Mouse (Mus musculus) midbrain, embryonic 16.5 days (tissue): ENCODE measurements around the gene Pde4a. TPM values are rescaled to one million over a fixed set of nuclear protein-coding genes. Genes with fewer than 3 reads are reported as not detected.

Experiments used
- ATAC-seq: fragments of 200-750 bp; cut with Nextera tagmentation; 2 replicates; pipeline ENCODE4 v1.8.0; 2017; ENCODE audit warnings: moderate TSS enrichment
- H3K27ac ChIP-seq: fragments of 300-500 bp; sonication (generic); 2 replicates; pipeline ENCODE4 v1.5.1; 2014; ENCODE audit warnings: mild to moderate bottlenecking, low read length, mixed read lengths
- H3K27me3 ChIP-seq: fragments of 300-500 bp; sonication (generic); 2 replicates; pipeline ENCODE4 v1.6.1; 2014; ENCODE audit warnings: low read depth, low read length, mixed read lengths; ENCODE audit not compliant: control insufficient read depth, insufficient read depth
- H3K36me3 ChIP-seq: fragments of 300-500 bp; sonication (generic); 2 replicates; pipeline ENCODE4 v1.6.1; 2014; ENCODE audit warnings: mild to moderate bottlenecking, low read length, moderate library complexity, mixed read lengths; ENCODE audit not compliant: control insufficient read depth, insufficient read depth
- H3K4me1 ChIP-seq: fragments of 300-500 bp; sonication (generic); 2 replicates; pipeline ENCODE4 v1.6.1; 2014; ENCODE audit warnings: mild to moderate bottlenecking, low read length, mixed read lengths; ENCODE audit not compliant: control insufficient read depth, insufficient read depth
- H3K4me2 ChIP-seq: fragments of 300-500 bp; sonication (generic); 2 replicates; pipeline ENCODE4 v1.6.1; 2014; ENCODE audit warnings: mild to moderate bottlenecking, low read length, mixed read lengths
- H3K4me3 ChIP-seq: fragments of 300-500 bp; sonication (generic); 2 replicates; pipeline ENCODE4 v1.5.1; 2014; ENCODE audit warnings: low read depth, mild to moderate bottlenecking, low read length, moderate library complexity, mixed read lengths
- H3K9ac ChIP-seq: fragments of 300-500 bp; sonication (generic); 2 replicates; pipeline ENCODE4 v1.6.1; 2014; ENCODE audit warnings: low read depth, low read length, mixed read lengths
- H3K9me3 ChIP-seq: fragments of 300-500 bp; sonication (generic); replicated peaks from 2 replicates; pipeline ENCODE4 v1.6.1; 2014; ENCODE audit warnings: mild to moderate bottlenecking, low read length, mixed read lengths; ENCODE audit not compliant: control insufficient read depth, poor library complexity, severe bottlenecking
- WGBS: fragments of 180-500 bp; shearing (Covaris S2); extraction: QIAGEN DNeasy Blood & Tissue Kit; methylation state at CpG from one replicate; pipeline ENCODE4 v1.1.7; 2014; 5-methylcytosine and 5-hydroxymethylcytosine counted together
- polyA plus RNA-seq: library from polyadenylated mRNA; unstranded; fragments of >200 nt; fragmentation: Nextera tagmentation; extraction: Ambion mirVana; gene quantifications from 2 replicates; pipeline ENCODE4 v1.2.1, GENCODE M21; 2015

Gene Pde4a
- polyA plus RNA-seq, 1 experiment from 2014 or later: 49.3 TPM

DNA sequence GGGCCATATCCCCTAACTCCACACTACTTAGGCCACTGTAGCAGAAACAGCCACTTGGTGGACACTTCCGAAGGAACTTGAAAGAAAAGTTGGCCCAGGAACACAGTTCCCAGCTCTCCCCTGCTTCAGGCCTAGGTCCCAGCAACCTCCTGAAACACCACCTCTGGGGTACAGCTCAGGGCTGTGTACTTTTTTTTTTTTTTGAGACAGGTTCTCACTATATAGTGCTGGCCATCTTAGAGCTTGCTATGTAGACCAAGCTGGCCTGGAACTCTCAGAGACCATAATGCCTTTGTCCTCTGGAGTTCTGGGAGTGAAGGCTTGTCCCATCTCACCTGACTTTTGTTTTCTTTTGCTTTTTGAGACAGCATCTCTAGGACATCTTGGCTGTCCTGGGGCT, 3.6 kb downstream of the Pde4a start:
- 41% methylated on average over 1 of the region's 1 CpGs for WGBS
- ATAC-seq: no peak
- Histone ChIP-seq H3K9me3 (no peaks in the 10 kb centered on the region), H3K4me3 (no peak overlapping the region), H3K27me3 (peaks cover 37% of the 10 kb centered on the region), H3K4me2 (no peak overlapping the region), H3K27ac (no peak overlapping the region), H3K36me3 (no peaks in the 10 kb centered on the region), H3K9ac (no peak overlapping the region), H3K4me1 (peaks cover 16% of the 10 kb centered on the region; the same call in 1 of the 2 replicates)

DNA sequence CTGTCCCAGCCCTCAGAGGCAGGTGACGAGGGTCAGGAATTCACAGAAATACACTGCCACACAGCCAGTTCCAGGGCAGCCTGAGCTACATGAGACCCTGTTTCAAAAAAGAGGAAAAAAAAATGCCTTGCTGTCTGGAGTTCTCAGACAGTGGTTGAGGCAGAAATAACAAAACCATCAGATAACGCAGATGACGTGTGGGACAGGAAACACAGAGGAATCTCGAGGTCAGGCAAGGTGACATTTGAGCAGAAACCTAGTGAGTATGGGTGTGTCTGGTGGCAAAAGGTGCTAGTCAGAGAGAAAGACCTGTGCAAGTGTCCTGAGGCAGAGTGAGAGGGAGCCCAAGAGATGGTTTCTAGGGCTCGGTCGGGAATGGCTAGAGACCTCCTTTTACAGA, 6.8 kb downstream of the Pde4a start:
- no peak for ATAC-seq
- Histone ChIP-seq H3K27me3 (peaks cover 6% of the 10 kb centered on the region), H3K36me3 (no peaks in the 10 kb centered on the region), H3K4me3 (no peak overlapping the region), H3K4me2 (no peak overlapping the region), H3K4me1 (no peaks in the 10 kb centered on the region), H3K9me3 (no peaks in the 10 kb centered on the region), H3K27ac (no peak overlapping the region), H3K9ac (no peak overlapping the region)
- WGBS: 76% methylated on average over 6 of the region's 6 CpGs

DNA sequence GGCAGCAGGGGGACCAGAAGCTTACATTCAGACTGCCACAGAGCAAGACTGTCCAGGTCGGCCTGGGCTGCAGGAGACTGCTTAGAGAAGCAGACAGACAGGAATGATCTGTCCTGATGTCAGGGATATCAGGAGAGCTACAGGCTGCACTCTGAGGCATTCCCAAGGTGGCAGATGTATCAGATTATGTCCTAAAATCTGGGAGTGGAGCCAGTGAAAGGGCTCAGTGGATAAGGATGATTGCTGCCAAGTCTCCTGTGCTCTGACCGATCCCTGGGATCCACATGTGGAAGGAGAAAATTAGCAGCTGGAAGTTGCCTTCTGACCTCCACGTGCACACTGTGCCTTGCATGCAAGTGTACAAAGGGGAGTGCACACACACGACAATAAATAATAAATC, 14.9 kb downstream of the Pde4a start:
- Histone ChIP-seq H3K4me2 (no peak overlapping the region), H3K4me1 (peaks cover 4% of the 10 kb centered on the region; the same call in 1 of the 2 replicates), H3K27me3 (peaks cover 31% of the 10 kb centered on the region), H3K9ac (no peak overlapping the region), H3K4me3 (no peak overlapping the region), H3K36me3 (no peaks in the 10 kb centered on the region), H3K9me3 (no peaks in the 10 kb centered on the region), H3K27ac (no peak overlapping the region)
- no peak for ATAC-seq
- WGBS: 60% methylated on average over 4 of the region's 4 CpGs

DNA sequence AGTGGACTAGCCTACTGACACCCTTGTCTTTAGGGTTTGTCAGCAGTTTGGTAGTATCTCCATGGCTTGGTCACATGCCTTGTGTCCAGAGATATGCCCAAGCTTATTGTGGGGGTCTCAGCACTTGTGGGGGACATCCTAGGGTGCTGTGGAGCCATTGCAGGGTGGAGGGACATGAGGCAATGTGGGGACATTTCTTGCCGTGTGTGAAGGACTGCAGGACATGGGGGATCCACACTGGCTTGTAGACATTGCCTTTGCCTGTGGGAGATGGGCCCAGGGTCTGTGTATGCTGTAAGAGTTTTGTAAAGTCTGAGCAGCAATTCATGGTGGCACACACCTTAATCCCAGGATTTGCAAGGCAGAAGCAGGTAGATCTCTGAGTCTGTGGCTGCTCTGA, 15.3 kb downstream of the Pde4a start:
- Histone ChIP-seq H3K9me3 (no peaks in the 10 kb centered on the region), H3K27ac (no peak overlapping the region), H3K4me2 (no peak overlapping the region), H3K36me3 (no peaks in the 10 kb centered on the region), H3K4me3 (no peak overlapping the region), H3K27me3 (peaks cover 31% of the 10 kb centered on the region), H3K9ac (no peak overlapping the region), H3K4me1 (peaks cover 4% of the 10 kb centered on the region; the same call in 1 of the 2 replicates)
- ATAC-seq: no peak
- WGBS: 65% methylated on average over 1 of the region's 1 CpGs

DNA sequence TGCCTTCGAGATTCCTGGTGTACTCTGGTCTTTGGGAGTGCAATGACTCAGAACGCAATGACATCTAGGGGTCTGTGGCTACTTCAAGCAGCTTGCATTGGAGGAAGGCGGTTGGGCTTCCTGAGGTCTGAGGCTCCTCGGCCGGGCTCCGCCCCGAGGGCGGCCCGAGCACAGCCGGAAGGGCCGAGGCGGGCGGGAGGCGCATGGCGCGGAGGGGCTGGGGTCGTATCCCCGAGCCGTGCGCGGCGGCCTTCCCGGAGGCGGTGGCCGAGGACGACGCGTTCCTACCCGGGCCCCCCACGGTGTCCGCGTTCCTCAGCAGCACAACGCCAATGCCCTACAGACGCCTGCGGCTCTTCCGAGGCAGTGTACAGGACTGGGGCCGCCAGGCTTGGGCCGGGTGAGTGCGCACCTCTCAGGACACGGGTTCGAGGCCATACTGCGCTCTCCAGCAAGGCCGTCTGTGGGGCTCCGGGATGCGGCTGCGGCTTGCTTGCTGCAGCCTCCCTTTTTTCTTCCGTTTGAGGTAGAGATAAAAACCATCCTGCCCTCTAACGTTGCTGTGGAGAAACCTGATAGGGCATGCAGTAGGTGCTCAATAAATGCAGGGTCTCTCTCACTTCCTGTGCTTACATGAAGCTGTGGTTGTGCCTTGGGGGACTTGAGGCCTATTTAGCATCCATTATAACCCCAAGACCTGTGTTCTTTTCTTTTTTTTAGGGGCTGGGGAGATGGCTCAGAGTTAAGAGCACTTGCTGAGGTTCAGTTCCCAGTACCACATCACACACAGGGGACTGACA, 16.1 kb downstream of the Pde4a start:
- peak overlapping the region; percentile 33 for H3K4me2 ChIP-seq
- 6% methylated on average over 47 of the region's 48 CpGs for WGBS
- peaks cover 4% of the 10 kb centered on the region; the same call in 1 of the 2 replicates for H3K4me1 ChIP-seq
- no peak overlapping the region for H3K9ac ChIP-seq
- H3K27me3 ChIP-seq: peaks cover 31% of the 10 kb centered on the region
- no peaks in the 10 kb centered on the region for H3K36me3 ChIP-seq
- no peak overlapping the region for H3K27ac ChIP-seq
- no peak for ATAC-seq
- peak overlapping the region; percentile 19; the same call in 1 of the 2 replicates for H3K4me3 ChIP-seq
- no peaks in the 10 kb centered on the region for H3K9me3 ChIP-seq

DNA sequence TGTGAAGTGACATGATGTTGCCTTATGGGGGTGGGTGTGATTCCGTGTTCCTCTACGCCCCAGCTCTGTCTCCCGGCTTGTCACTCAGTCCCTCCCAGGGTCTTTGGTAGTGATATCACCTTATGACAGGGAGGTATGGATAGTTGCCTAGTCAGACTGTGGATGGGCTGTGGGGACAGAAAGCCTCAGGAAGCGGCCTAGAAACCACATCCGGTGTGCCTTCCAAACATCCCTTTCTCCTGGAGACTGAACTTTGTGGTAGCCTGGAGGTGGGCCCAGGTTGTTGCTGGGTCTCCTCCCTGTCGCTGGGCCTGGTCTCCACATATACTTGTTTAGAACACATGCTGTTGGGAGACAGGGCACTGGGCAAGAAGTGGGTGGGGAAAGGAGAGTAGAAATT, 17.9 kb downstream of the Pde4a start:
- Histone ChIP-seq H3K4me2 (no peak overlapping the region), H3K4me3 (no peak overlapping the region), H3K4me1 (peaks cover 4% of the 10 kb centered on the region; the same call in 1 of the 2 replicates), H3K9me3 (no peaks in the 10 kb centered on the region), H3K27ac (no peak overlapping the region), H3K9ac (no peak overlapping the region), H3K36me3 (no peaks in the 10 kb centered on the region), H3K27me3 (peaks cover 31% of the 10 kb centered on the region)
- ATAC-seq: no peak
- WGBS: 85% methylated on average over 6 of the region's 6 CpGs

DNA sequence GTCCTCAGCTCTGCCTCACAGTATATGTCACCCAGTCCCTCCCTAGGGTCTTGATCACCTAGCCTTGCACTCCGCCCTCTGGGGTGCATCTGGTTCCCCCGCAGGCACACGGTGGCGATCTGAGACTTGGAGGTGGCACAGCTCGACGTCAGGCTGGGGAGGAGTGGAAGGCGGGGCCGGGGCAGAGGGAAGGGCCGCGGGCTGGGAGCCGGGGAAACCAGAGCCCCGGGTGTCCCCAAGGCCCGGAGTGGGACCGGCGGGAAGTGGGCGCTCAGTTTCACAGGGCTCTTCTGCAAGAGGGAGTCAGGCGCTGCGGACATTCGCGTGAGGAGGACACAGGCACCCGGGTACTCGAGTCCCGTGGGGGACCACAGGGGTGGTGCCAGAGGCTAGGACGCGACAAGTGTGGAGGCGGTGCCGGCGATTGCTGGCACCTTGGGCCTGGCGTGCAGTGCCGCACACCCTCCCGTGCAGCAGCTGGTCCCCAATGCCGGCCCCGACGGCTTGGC, 18.4 kb downstream of the Pde4a start:
- Histone ChIP-seq H3K9me3 (no peaks in the 10 kb centered on the region), H3K27ac (no peak overlapping the region), H3K4me3 (no peak overlapping the region), H3K27me3 (peaks cover 31% of the 10 kb centered on the region), H3K4me1 (peaks cover 4% of the 10 kb centered on the region; the same call in 1 of the 2 replicates), H3K36me3 (no peaks in the 10 kb centered on the region), H3K4me2 (peak overlapping the region; percentile 36), H3K9ac (0 out of 2 replicates have a peak overlapping the region, but pooled peaks have one; percentile 14)
- ATAC-seq: no peak
- WGBS: 4% methylated on average over 33 of the region's 34 CpGs

DNA sequence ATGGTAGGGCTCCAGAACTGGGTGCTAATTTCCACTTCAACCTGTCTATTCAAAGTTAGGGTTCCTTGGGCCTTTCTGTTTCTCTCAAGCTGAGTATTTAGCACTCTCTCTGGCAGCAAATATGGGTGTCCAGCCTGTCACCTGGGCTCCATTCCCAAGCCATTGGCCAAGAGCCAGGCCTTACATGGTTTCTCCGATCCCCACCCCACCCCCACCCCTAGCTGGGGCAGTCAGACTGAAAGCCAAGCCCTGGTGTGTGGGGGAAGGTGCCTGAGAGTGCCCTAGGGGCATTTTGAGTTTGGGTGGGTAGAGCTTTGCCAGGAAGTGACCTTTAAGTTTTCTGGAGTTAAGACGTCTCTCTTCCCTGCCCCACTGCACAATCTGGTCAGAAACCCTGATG, 19.2 kb downstream of the Pde4a start:
- Histone ChIP-seq H3K9me3 (no peaks in the 10 kb centered on the region), H3K27me3 (peaks cover 31% of the 10 kb centered on the region), H3K9ac (no peak overlapping the region), H3K4me3 (no peak overlapping the region), H3K36me3 (no peaks in the 10 kb centered on the region), H3K4me1 (peaks cover 4% of the 10 kb centered on the region; the same call in 1 of the 2 replicates), H3K27ac (no peak overlapping the region), H3K4me2 (no peak overlapping the region)
- 43% methylated on average over 2 of the region's 2 CpGs for WGBS
- ATAC-seq: no peak

DNA sequence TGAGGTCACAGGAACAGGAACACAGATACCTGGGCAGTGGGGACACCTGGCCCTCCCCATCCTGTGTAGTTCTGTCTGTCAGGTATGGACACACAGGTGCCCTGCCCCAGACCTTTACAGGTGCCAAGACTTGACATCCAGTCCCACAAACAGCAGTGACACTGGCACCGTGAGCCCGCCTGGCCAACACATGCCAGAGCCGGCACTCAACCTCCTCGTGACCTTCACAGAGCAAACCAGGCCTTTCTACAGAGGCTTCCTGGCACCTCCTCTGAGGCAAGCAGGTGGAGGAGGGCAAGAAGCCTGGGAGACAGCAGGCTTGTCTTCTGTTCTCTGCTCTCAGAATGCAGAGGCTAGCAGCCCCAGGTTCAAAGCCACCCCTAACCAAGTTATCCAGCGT, 19.9 kb downstream of the Pde4a start:
- no peak overlapping the region for H3K9ac ChIP-seq
- no peak for ATAC-seq
- H3K4me3 ChIP-seq: no peak overlapping the region
- WGBS: 92% methylated on average over 5 of the region's 5 CpGs
- no peaks in the 10 kb centered on the region for H3K36me3 ChIP-seq
- no peak overlapping the region for H3K27ac ChIP-seq
- H3K27me3 ChIP-seq: peaks cover 31% of the 10 kb centered on the region
- no peaks in the 10 kb centered on the region for H3K9me3 ChIP-seq
- H3K4me2 ChIP-seq: no peak overlapping the region
- H3K4me1 ChIP-seq: peaks cover 4% of the 10 kb centered on the region; the same call in 1 of the 2 replicates
